Mouse (Mus musculus): Measurements from ENCODE around the gene Rnf220.

- TF ChIP-seq GATA1 (IDR thresholded peaks at IDR 0.05; ENCODE audit: borderline replicate concordance, low read length): no peak
- no peak for TF ChIP-seq FLI1 (IDR thresholded peaks at IDR 0.05; ENCODE audit: low read length)
Measured at GRCm38 (mm10) chr4:117223001-117223400, 273.9 kb downstream of the Rnf220 start.

All from megakaryocyte, embryonic 14.5 days (primary cell).